Mouse (Mus musculus): ENCODE data around the gene Ccdc80. TPM values are rescaled to one million over a fixed set of nuclear protein-coding genes. Genes with fewer than 3 reads are reported as not detected.

Ccdc80 gene
- polyA plus RNA-seq, 1 experiment = 11.6 TPM

DNA sequence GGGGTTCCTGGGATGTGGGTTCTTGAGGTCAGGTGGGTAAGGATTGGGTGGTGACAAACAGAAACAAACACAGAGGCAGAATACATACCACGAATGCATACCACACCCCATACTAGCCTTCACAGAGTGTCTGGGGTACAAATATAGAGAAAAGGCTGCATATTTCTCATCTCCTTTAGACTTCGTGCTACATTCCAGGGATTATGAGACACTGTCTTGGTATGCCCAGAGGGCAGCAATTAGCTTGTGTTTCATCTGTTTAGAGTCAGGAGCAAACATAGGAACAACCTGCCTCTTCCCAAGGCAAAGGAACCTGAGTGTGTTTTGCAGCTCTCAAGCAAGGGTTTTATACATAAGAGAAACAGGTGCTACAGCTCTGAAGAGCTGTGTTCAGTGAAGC is 21.8 kb upstream of the Ccdc80 start:
- H3K4me1 ChIP-seq (replicated peaks; ENCODE audit: control insufficient read depth, insufficient read depth, low read length) = no peaks in the 10 kb centered on the region
- 89% methylated on average over 2 of the region's 2 CpGs for WGBS
- no peak for TF ChIP-seq POLR2A (IDR thresholded peaks at IDR 0.05; ENCODE audit: control insufficient read depth, extremely low read depth, insufficient read depth, low read length, poor library complexity)
- TF ChIP-seq CTCF (IDR thresholded peaks at IDR 0.05; ENCODE audit: borderline replicate concordance, control insufficient read depth, extremely low read depth, insufficient read depth, low read length, poor library complexity) = no peak
- no peaks in the 10 kb centered on the region for H3K27me3 ChIP-seq (ENCODE audit: control insufficient read depth, insufficient read depth, low read length)
- no peak overlapping the region for H3K4me3 ChIP-seq (ENCODE audit: control insufficient read depth, insufficient read depth, low read length)
- H3K36me3 ChIP-seq (ENCODE audit: control insufficient read depth, insufficient read depth, low read length) = no peaks in the 10 kb centered on the region
- DNase-seq = no peak
- no peak overlapping the region for H3K27ac ChIP-seq (ENCODE audit: control insufficient read depth, insufficient read depth, low read length)

DNA sequence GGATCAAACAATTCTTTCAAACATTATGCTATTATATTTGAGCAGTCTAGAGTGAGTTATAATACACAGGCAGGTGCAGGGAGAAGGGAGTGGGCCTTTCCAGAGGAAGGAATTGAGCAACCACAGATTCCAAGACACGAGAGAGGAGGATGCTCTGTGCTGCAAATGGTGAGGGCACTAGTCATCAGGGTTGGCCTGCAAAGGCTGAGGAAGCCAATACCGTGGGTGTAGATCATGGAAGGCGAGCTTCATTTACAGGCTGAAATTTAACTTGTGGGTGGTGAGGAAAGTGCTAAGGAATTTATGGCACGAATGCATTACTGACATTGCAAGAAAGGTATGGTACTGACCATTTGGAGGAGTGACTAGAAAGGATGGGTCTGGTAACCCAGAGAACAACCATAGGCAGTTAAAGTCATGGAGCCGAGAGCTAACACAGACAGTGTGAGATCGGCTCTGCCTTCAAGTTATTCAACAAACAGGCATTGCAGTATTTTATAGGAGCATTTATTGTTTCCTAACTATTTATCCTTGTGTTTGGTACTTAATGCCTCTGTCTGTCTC is 15.6 kb upstream of the Ccdc80 start:
- H3K4me3 ChIP-seq (ENCODE audit: control insufficient read depth, insufficient read depth, low read length) = no peak overlapping the region
- no peaks in the 10 kb centered on the region for H3K4me1 ChIP-seq (replicated peaks; ENCODE audit: control insufficient read depth, insufficient read depth, low read length)
- no peak for DNase-seq
- no peak for TF ChIP-seq POLR2A (IDR thresholded peaks at IDR 0.05; ENCODE audit: control insufficient read depth, extremely low read depth, insufficient read depth, low read length, poor library complexity)
- TF ChIP-seq CTCF (IDR thresholded peaks at IDR 0.05; ENCODE audit: borderline replicate concordance, control insufficient read depth, extremely low read depth, insufficient read depth, low read length, poor library complexity) = no peak
- no peaks in the 10 kb centered on the region for H3K27me3 ChIP-seq (ENCODE audit: control insufficient read depth, insufficient read depth, low read length)
- 94% methylated on average over 6 of the region's 6 CpGs for WGBS
- H3K36me3 ChIP-seq (ENCODE audit: control insufficient read depth, insufficient read depth, low read length) = no peaks in the 10 kb centered on the region
- no peak overlapping the region for H3K27ac ChIP-seq (ENCODE audit: control insufficient read depth, insufficient read depth, low read length)

DNA sequence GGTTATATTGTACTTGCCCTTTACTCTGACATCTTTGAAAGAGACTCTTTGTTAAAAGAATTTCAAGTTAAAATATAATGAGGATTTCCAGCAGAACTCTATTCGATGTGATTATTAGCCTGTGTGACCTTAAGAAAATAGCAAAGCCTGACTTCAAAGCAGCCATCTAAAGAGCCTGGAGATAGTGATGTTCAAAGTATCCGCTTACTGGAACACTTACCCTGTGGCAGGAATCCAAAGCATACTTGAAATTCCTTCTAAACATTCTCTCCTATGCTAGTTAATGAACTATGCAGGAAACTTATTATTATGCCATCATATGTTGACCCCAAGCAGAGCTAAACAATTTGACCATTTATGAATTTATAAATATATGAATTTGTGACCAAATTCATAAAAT is 13.9 kb upstream of the Ccdc80 start:
- no peaks in the 10 kb centered on the region for H3K27me3 ChIP-seq (ENCODE audit: control insufficient read depth, insufficient read depth, low read length)
- 97% methylated on average over 2 of the region's 2 CpGs for WGBS
- no peak for DNase-seq

DNA sequence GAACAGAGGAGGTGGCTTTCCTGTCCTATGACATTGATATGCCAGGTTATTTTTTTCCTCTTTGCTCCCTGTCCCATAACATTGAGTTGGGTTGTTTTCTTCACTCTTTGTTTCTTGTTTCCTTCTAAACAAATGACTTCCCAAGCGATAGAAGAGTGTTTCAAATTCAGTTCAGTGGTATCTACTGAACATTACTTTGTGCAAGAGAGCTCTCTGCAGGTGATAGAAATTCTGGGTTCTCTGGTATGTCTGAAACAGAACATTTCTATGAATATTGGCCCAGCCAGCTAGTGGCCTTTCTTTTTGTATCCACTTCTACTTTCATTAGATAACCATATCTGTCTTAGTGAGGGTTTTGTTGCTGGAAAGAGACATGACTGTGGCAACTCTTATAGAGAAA is 4.4 kb upstream of the Ccdc80 start:
- H3K27me3 ChIP-seq (ENCODE audit: control insufficient read depth, insufficient read depth, low read length) = no peaks in the 10 kb centered on the region
- no peak for DNase-seq
- no peak overlapping the region for H3K4me3 ChIP-seq (ENCODE audit: control insufficient read depth, insufficient read depth, low read length)
- H3K36me3 ChIP-seq (ENCODE audit: control insufficient read depth, insufficient read depth, low read length) = no peaks in the 10 kb centered on the region
- WGBS = 77% methylated on average over 1 of the region's 1 CpGs
- no peak overlapping the region for H3K27ac ChIP-seq (ENCODE audit: control insufficient read depth, insufficient read depth, low read length)
- TF ChIP-seq CTCF (IDR thresholded peaks at IDR 0.05; ENCODE audit: borderline replicate concordance, control insufficient read depth, extremely low read depth, insufficient read depth, low read length, poor library complexity) (no peak), POLR2A (IDR thresholded peaks at IDR 0.05; ENCODE audit: control insufficient read depth, extremely low read depth, insufficient read depth, low read length, poor library complexity) (no peak)
- no peaks in the 10 kb centered on the region for H3K4me1 ChIP-seq (replicated peaks; ENCODE audit: control insufficient read depth, insufficient read depth, low read length)

More for the DNA sequence above, 13.9 kb upstream of the Ccdc80 start:
- Histone ChIP-seq H3K4me1 (replicated peaks; ENCODE audit: control insufficient read depth, insufficient read depth, low read length) (no peaks in the 10 kb centered on the region), H3K4me3 (ENCODE audit: control insufficient read depth, insufficient read depth, low read length) (no peak overlapping the region), H3K36me3 (ENCODE audit: control insufficient read depth, insufficient read depth, low read length) (no peaks in the 10 kb centered on the region), H3K27ac (ENCODE audit: control insufficient read depth, insufficient read depth, low read length) (no peak overlapping the region)
- no peak for TF ChIP-seq POLR2A (IDR thresholded peaks at IDR 0.05; ENCODE audit: control insufficient read depth, extremely low read depth, insufficient read depth, low read length, poor library complexity)
- no peak for TF ChIP-seq CTCF (IDR thresholded peaks at IDR 0.05; ENCODE audit: borderline replicate concordance, control insufficient read depth, extremely low read depth, insufficient read depth, low read length, poor library complexity)

DNA sequence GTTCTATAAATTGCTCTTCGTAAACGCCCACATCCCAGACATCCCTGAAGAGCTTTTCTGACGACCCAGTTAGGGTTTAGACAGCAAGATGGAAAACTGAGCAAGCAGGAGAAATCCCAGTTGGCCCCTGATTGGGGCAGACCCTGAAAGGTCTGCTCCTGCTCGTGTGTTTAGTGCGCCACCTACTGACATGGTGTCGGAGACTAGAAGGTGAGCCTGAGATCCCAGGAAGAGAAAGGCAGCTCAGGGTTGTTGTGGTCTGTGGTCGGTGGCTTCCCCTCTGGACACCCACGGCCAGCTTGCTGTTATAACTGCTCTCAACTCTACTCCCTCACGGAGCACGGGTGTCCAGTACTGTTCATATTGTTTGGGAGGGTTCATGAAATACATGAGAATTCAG is 3.2 kb upstream of the Ccdc80 start:
- Histone ChIP-seq H3K36me3 (ENCODE audit: control insufficient read depth, insufficient read depth, low read length) (no peaks in the 10 kb centered on the region), H3K4me1 (replicated peaks; ENCODE audit: control insufficient read depth, insufficient read depth, low read length) (no peaks in the 10 kb centered on the region), H3K4me3 (ENCODE audit: control insufficient read depth, insufficient read depth, low read length) (no peak overlapping the region), H3K27me3 (ENCODE audit: control insufficient read depth, insufficient read depth, low read length) (no peaks in the 10 kb centered on the region), H3K27ac (ENCODE audit: control insufficient read depth, insufficient read depth, low read length) (no peak overlapping the region)
- WGBS = 6% methylated on average over 10 of the region's 10 CpGs
- peak; percentile 81; the same call in 1 of the 2 replicates for TF ChIP-seq CTCF (IDR thresholded peaks at IDR 0.05; ENCODE audit: borderline replicate concordance, control insufficient read depth, extremely low read depth, insufficient read depth, low read length, poor library complexity)
- TF ChIP-seq POLR2A (IDR thresholded peaks at IDR 0.05; ENCODE audit: control insufficient read depth, extremely low read depth, insufficient read depth, low read length, poor library complexity) = no peak
- DNase-seq = peak; percentile 78

DNA sequence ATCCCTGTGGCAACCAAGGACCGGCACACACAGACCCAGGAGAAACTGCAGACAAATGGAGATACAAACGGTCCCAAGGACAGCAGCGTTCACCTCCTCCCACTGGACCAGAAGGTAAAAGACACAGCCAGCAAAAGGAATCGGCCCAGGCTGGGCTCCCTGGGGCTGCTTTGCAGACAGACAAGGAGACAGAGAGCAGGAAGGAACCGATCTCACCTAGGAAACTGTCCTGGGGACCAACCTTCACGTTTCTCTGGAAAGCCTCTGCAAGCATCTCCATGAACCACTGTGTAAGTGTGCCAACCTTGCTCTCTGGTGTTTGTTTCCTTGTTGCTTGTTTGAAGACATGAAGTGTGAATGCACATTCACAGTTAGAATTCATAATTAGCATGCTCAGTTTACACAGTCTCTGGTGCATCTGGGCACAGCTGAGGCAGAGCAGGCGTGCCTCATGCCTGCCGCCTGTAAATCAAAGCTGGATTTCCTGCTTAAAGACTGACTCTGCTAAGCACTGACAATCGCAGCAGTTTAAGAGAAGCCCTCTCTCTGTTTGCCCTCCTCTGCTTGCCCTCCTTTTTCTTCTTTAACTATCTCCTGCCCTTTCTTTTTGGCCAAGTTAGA is 1.0 kb downstream of the Ccdc80 start:
- Histone ChIP-seq H3K27me3 (ENCODE audit: control insufficient read depth, insufficient read depth, low read length) (no peaks in the 10 kb centered on the region), H3K4me3 (ENCODE audit: control insufficient read depth, insufficient read depth, low read length) (no peak overlapping the region), H3K36me3 (ENCODE audit: control insufficient read depth, insufficient read depth, low read length) (no peaks in the 10 kb centered on the region), H3K4me1 (replicated peaks; ENCODE audit: control insufficient read depth, insufficient read depth, low read length) (no peaks in the 10 kb centered on the region), H3K27ac (ENCODE audit: control insufficient read depth, insufficient read depth, low read length) (no peak overlapping the region)
- TF ChIP-seq POLR2A (IDR thresholded peaks at IDR 0.05; ENCODE audit: control insufficient read depth, extremely low read depth, insufficient read depth, low read length, poor library complexity) (no peak), CTCF (IDR thresholded peaks at IDR 0.05; ENCODE audit: borderline replicate concordance, control insufficient read depth, extremely low read depth, insufficient read depth, low read length, poor library complexity) (no peak)
- DNase-seq = no peak
- WGBS = 22% methylated on average over 9 of the region's 9 CpGs

Data from thymus, adult 2 months (tissue).